Mouse (Mus musculus) erythroblast, embryonic 14.5 days (primary cell): ENCODE results near the gene Scamp2. TPM values are rescaled to one million over a fixed set of nuclear protein-coding genes. Genes with fewer than 3 reads are reported as not detected.

Experiments
- H3K27me3 ChIP-seq: 2 replicates; pipeline ENCODE4 v1.6.1; 2012; ENCODE audit warnings: inconsistent platforms; ENCODE audit not compliant: control insufficient read depth
- H3K36me3 ChIP-seq: 2 replicates; pipeline ENCODE4 v1.6.1; 2012; ENCODE audit warnings: mild to moderate bottlenecking, inconsistent platforms; ENCODE audit not compliant: control insufficient read depth
- H3K4me1 ChIP-seq: 2 replicates; pipeline ENCODE4 v1.6.1; 2012; ENCODE audit warnings: inconsistent platforms; ENCODE audit not compliant: control insufficient read depth
- H3K4me3 ChIP-seq: replicated peaks from 2 replicates; pipeline ENCODE3; 2012; ENCODE audit warnings: moderate library complexity, mild to moderate bottlenecking, inconsistent platforms
- H3K9me3 ChIP-seq: 2 replicates; pipeline ENCODE4 v1.6.1; 2012; ENCODE audit warnings: low read length, inconsistent platforms, mixed read lengths; ENCODE audit not compliant: control insufficient read depth
- GATA1 ChIP-seq: IDR thresholded peaks from 2 replicates; pipeline ENCODE4 v1.6.1; 2012; ENCODE audit warnings: low read length, inconsistent platforms, mixed read lengths
- TAL1 ChIP-seq: IDR thresholded peaks from 3 replicates; pipeline ENCODE4 v1.6.1; 2012; ENCODE audit warnings: low read length, inconsistent platforms, mixed read lengths
- polyA plus RNA-seq: library from polyadenylated mRNA; stranded (reverse); fragments of >175 nt; gene quantifications from 2 replicates; pipeline ENCODE4 v1.2.3, GENCODE M21; 2012

The Scamp2 gene
- polyA plus RNA-seq, 1 experiment = 0.38 TPM

- peaks cover 33% of the 10 kb centered on the region for H3K4me1 ChIP-seq
- H3K27me3 ChIP-seq = no peaks in the 10 kb centered on the region
- peaks cover 85% of the 10 kb centered on the region for H3K36me3 ChIP-seq
- H3K9me3 ChIP-seq = no peaks in the 10 kb centered on the region
- TF ChIP-seq GATA1 (no peak), TAL1 (no peak)
- H3K4me3 ChIP-seq = no peak overlapping the region
Observed at GRCm38 (mm10) chr9:57627892-57628291, 67.1 kb downstream of the Scamp2 start.

GRCm38 (mm10) chr9:57628717-57629116, 68.0 kb downstream of the Scamp2 start:
- TF ChIP-seq TAL1 = no peak
- Histone ChIP-seq H3K27me3 (no peaks in the 10 kb centered on the region), H3K36me3 (peaks cover 94% of the 10 kb centered on the region), H3K4me1 (peaks cover 35% of the 10 kb centered on the region), H3K9me3 (no peaks in the 10 kb centered on the region), H3K4me3 (no peak overlapping the region)

GRCm38 (mm10) chr9:57629118-57629874, 68.6 kb downstream of the Scamp2 start:
- Histone ChIP-seq H3K4me1 (peaks cover 35% of the 10 kb centered on the region), H3K9me3 (no peaks in the 10 kb centered on the region), H3K27me3 (no peaks in the 10 kb centered on the region), H3K4me3 (no peak overlapping the region), H3K36me3 (peaks cover 99% of the 10 kb centered on the region)
- TF ChIP-seq TAL1 (no peak), GATA1 (no peak)

GRCm38 (mm10) chr9:57633481-57634024, 72.8 kb downstream of the Scamp2 start:
- H3K4me3 ChIP-seq = no peak overlapping the region
- TF ChIP-seq GATA1 = no peak
- no peak for TF ChIP-seq TAL1
- H3K9me3 ChIP-seq = no peaks in the 10 kb centered on the region
- peaks cover 79% of the 10 kb centered on the region for H3K36me3 ChIP-seq
- peaks cover 57% of the 10 kb centered on the region for H3K4me1 ChIP-seq
- no peaks in the 10 kb centered on the region for H3K27me3 ChIP-seq

GRCm38 (mm10) chr9:57637272-57637671, 76.5 kb downstream of the Scamp2 start:
- Histone ChIP-seq H3K4me1 (peaks cover 85% of the 10 kb centered on the region), H3K4me3 (no peak overlapping the region), H3K27me3 (no peaks in the 10 kb centered on the region), H3K36me3 (peaks cover 58% of the 10 kb centered on the region), H3K9me3 (no peaks in the 10 kb centered on the region)
- TF ChIP-seq GATA1 (no peak), TAL1 (no peak)

GRCm38 (mm10) chr9:57637741-57638322, 77.1 kb downstream of the Scamp2 start:
- Histone ChIP-seq H3K36me3 (peaks cover 57% of the 10 kb centered on the region), H3K9me3 (no peaks in the 10 kb centered on the region), H3K27me3 (no peaks in the 10 kb centered on the region), H3K4me1 (peaks cover 85% of the 10 kb centered on the region), H3K4me3 (no peak overlapping the region)
- no peak for TF ChIP-seq TAL1
- no peak for TF ChIP-seq GATA1

Other genes with a start within 250 kb of the Scamp2 start
- 0.42 and 0.93 TPM in 2 replicates for gene Ppcdc, start 120.8 kb upstream of the Scamp2 start, polyA plus RNA-seq
- 0.03 and 0.05 TPM in 2 replicates for gene Scamp5, start 92.9 kb upstream of the Scamp2 start, polyA plus RNA-seq
- not detected in 2 replicates for gene Rpp25, start 56.9 kb upstream of the Scamp2 start, polyA plus RNA-seq
- gene Cox5a, start 39.7 kb upstream of the Scamp2 start, polyA plus RNA-seq = 18.8 and 25.8 TPM in 2 replicates
- gene Fam219b, start 23.4 kb upstream of the Scamp2 start, polyA plus RNA-seq = 0.31 and 0.78 TPM in 2 replicates
- gene Mpi, start 8.2 kb upstream of the Scamp2 start, polyA plus RNA-seq = 0.08 and 0.16 TPM in 2 replicates
- gene Ulk3, start 28.5 kb downstream of the Scamp2 start, polyA plus RNA-seq = 0.10 and 0.17 TPM in 2 replicates
- gene Cplx3, start 45.3 kb downstream of the Scamp2 start, polyA plus RNA-seq = not detected in 2 replicates
- gene Lman1l, start 59.8 kb downstream of the Scamp2 start, polyA plus RNA-seq = not detected in 2 replicates
- gene Csk, start 92.7 kb downstream of the Scamp2 start, polyA plus RNA-seq = 6.1 TPM in 2 replicates
- gene Cyp1a2, start 122.8 kb downstream of the Scamp2 start, polyA plus RNA-seq = not detected in 2 replicates
- gene Cyp1a1, start 127.0 kb downstream of the Scamp2 start, polyA plus RNA-seq = not detected in 2 replicates
- 0.40 and 0.69 TPM in 2 replicates for gene Edc3, start 147.6 kb downstream of the Scamp2 start, polyA plus RNA-seq
- 38.9 and 44.4 TPM in 2 replicates for gene Clk3, start 204.9 kb downstream of the Scamp2 start, polyA plus RNA-seq